In genomic region chr2:31381292-31381846, GRCm38 (mm10) we compare ENCODE assay signal across 8 mouse cellular contexts.
DNase-seq lines count a peak whose midpoint lies in the region; ATAC-seq and TF ChIP-seq lines count a peak whose summit lies in the region.

No protein-coding gene starts in this region.

- H3K27me3 ChIP-seq in heart, adult 2 months (ENCODE audit: control insufficient read depth, insufficient read depth, low read length), result no peaks in the 10 kb centered on the region
- peaks cover 66% of the 10 kb centered on the region for H3K27me3 ChIP-seq in heart, embryonic 12.5 days (replicated peaks)
- no peaks in the 10 kb centered on the region for H3K27me3 ChIP-seq in embryonic facial prominence, embryonic 11.5 days (ENCODE audit: control insufficient read depth, insufficient read depth, low read length)
- no peaks in the 10 kb centered on the region; the same call in 1 of the 2 replicates for H3K27me3 ChIP-seq in hindbrain, postnatal 0 days (ENCODE audit: insufficient read depth, low read length)
- no peaks in the 10 kb centered on the region for H3K27me3 ChIP-seq in midbrain, embryonic 11.5 days (ENCODE audit: control insufficient read depth, insufficient read depth, low read length)
- no peaks in the 10 kb centered on the region for H3K27me3 ChIP-seq in spleen, adult 2 months (ENCODE audit: control insufficient read depth, insufficient read depth, low read length)

- intact Hi-C loops in heart, adult 2 months (cut with DNase I), result loop anchor here (2.0 to 5.0 kb wide), 2 partner anchors 79 to 189 kb away; no protein-coding TSS in a partner anchor
- intact Hi-C loops in left cerebral cortex, adult 2 months (cut with DNase I), result loop anchor here (1.0 to 5.0 kb wide), 4 partner anchors 69 to 187 kb away; partner anchors contain the start of gene Hmcn2

- no peak overlapping the region for H3K4me3 ChIP-seq in heart, adult 2 months
- H3K4me3 ChIP-seq in heart, embryonic 12.5 days, result no peak overlapping the region
- no peak overlapping the region for H3K4me3 ChIP-seq in embryonic facial prominence, embryonic 11.5 days (ENCODE audit: low read depth, low read length)
- no peak overlapping the region for H3K4me3 ChIP-seq in hindbrain, postnatal 0 days (ENCODE audit: low read length)
- no peak overlapping the region for H3K4me3 ChIP-seq in left cerebral cortex, adult 2 months
- no peak overlapping the region for H3K4me3 ChIP-seq in midbrain, embryonic 11.5 days (ENCODE audit: low read depth, low read length)
- no peak overlapping the region for H3K4me3 ChIP-seq in spleen, adult 2 months (ENCODE audit: extremely low read depth, insufficient read depth, insufficient read length)

- no peaks in the 10 kb centered on the region for H3K36me3 ChIP-seq in heart, adult 2 months (ENCODE audit: control insufficient read depth, insufficient read depth, low read length)
- H3K36me3 ChIP-seq in heart, embryonic 12.5 days, result no peaks in the 10 kb centered on the region
- no peaks in the 10 kb centered on the region for H3K36me3 ChIP-seq in embryonic facial prominence, embryonic 11.5 days (replicated peaks; ENCODE audit: control insufficient read depth, insufficient read depth, low read depth, low read length)
- H3K36me3 ChIP-seq in hindbrain, postnatal 0 days (ENCODE audit: insufficient read depth, low read length), result no peaks in the 10 kb centered on the region
- no peaks in the 10 kb centered on the region for H3K36me3 ChIP-seq in midbrain, embryonic 11.5 days (ENCODE audit: control insufficient read depth, insufficient read depth, low read length)
- H3K36me3 ChIP-seq in spleen, adult 2 months (ENCODE audit: control insufficient read depth, insufficient read depth, low read length), result no peaks in the 10 kb centered on the region

- H3K27ac ChIP-seq in heart, adult 2 months, result no peak overlapping the region
- H3K27ac ChIP-seq in heart, embryonic 12.5 days (ENCODE audit: poor library complexity, severe bottlenecking), result no peak overlapping the region
- H3K27ac ChIP-seq in embryonic facial prominence, embryonic 11.5 days (replicated peaks; ENCODE audit: low read depth, low read length), result no peak overlapping the region
- H3K27ac ChIP-seq in hindbrain, postnatal 0 days, result no peak overlapping the region
- H3K27ac ChIP-seq in left cerebral cortex, adult 2 months, result no peak overlapping the region
- H3K27ac ChIP-seq in midbrain, embryonic 11.5 days (ENCODE audit: low read depth, low read length), result no peak overlapping the region
- no peak overlapping the region for H3K27ac ChIP-seq in spleen, adult 2 months (ENCODE audit: insufficient read depth, low read length)

- 49% methylated on average over 4 of the region's 4 CpGs for WGBS in heart, adult 2 months
- WGBS in heart, embryonic 12.5 days, result 65% methylated on average over 4 of the region's 4 CpGs
- 63% methylated on average over 4 of the region's 4 CpGs for WGBS in embryonic facial prominence, embryonic 11.5 days
- WGBS in hindbrain, postnatal 0 days, result 30% methylated on average over 4 of the region's 4 CpGs
- 52% methylated on average over 4 of the region's 4 CpGs for WGBS in midbrain, embryonic 11.5 days
- WGBS in spleen, adult 2 months, result 48% methylated on average over 4 of the region's 4 CpGs

- TF ChIP-seq EP300 in heart, adult 2 months (IDR thresholded peaks at IDR 0.05; ENCODE audit: insufficient read depth, low read depth, low read length), result no peak

- no peak for TF ChIP-seq POLR2A in heart, adult 2 months (IDR thresholded peaks at IDR 0.05; ENCODE audit: insufficient read depth, low read depth, low read length)
- no peak for TF ChIP-seq POLR2A in spleen, adult 2 months (IDR thresholded peaks at IDR 0.05; ENCODE audit: low read depth, low read length)

- no peaks in the 10 kb centered on the region for H3K9me3 ChIP-seq in heart, embryonic 12.5 days (replicated peaks)
- H3K9me3 ChIP-seq in embryonic facial prominence, embryonic 11.5 days (replicated peaks; ENCODE audit: control insufficient read depth, low read length), result no peaks in the 10 kb centered on the region
- H3K9me3 ChIP-seq in hindbrain, postnatal 0 days (ENCODE audit: low read length), result no peaks in the 10 kb centered on the region
- H3K9me3 ChIP-seq in midbrain, embryonic 11.5 days (ENCODE audit: control insufficient read depth, low read length), result no peaks in the 10 kb centered on the region

- no peak overlapping the region for H3K4me2 ChIP-seq in heart, embryonic 12.5 days
- H3K4me2 ChIP-seq in embryonic facial prominence, embryonic 11.5 days (ENCODE audit: low read depth, low read length), result no peak overlapping the region
- no peak overlapping the region for H3K4me2 ChIP-seq in hindbrain, postnatal 0 days (ENCODE audit: low read depth, low read length)
- H3K4me2 ChIP-seq in midbrain, embryonic 11.5 days, result no peak overlapping the region

- DNase-seq in heart, adult 2 months, result peak; percentile 35 to 39
- DNase-seq in adrenal gland, postnatal 36 days, result peak; percentile 45 to 49
- DNase-seq in embryonic facial prominence, embryonic 11.5 days (ENCODE audit: low spot score), result peak; percentile 74
- peak; percentile 84 for DNase-seq in hindbrain, postnatal 0 days (ENCODE audit: low spot score)
- DNase-seq in left cerebral cortex, adult 2 months (ENCODE audit: extremely low spot score in 1 of 2, low spot score in 2 of 2), result peak; percentile 48
- DNase-seq in midbrain, embryonic 11.5 days (ENCODE audit: low spot score, missing footprints), result peak; percentile 93
- DNase-seq in spleen, adult 2 months (ENCODE audit: low read depth in 1 of 2, low spot score in 2 of 2), result peak; percentile 7 to 28

- ATAC-seq in heart, embryonic 12.5 days (ENCODE audit: insufficient number of reproducible peaks, low FRiP score), result no peak
- ATAC-seq in embryonic facial prominence, embryonic 11.5 days (replicated peaks; ENCODE audit: insufficient number of reproducible peaks, low FRiP score, low TSS enrichment, low read depth), result peak; percentile 42; the same call in 1 of the 2 replicates
- ATAC-seq in hindbrain, postnatal 0 days, result peak; percentile 65
- ATAC-seq in midbrain, embryonic 11.5 days (ENCODE audit: low FRiP score), result 0 out of 2 replicates have a peak, but pooled peaks have one; percentile 46

- no peaks in the 10 kb centered on the region for H3K4me1 ChIP-seq in heart, adult 2 months (ENCODE audit: control insufficient read depth, insufficient read depth, low read length)
- no peaks in the 10 kb centered on the region for H3K4me1 ChIP-seq in heart, embryonic 12.5 days (replicated peaks)
- no peaks in the 10 kb centered on the region for H3K4me1 ChIP-seq in embryonic facial prominence, embryonic 11.5 days (ENCODE audit: control insufficient read depth, insufficient read depth, low read length)
- H3K4me1 ChIP-seq in hindbrain, postnatal 0 days (ENCODE audit: insufficient read depth, low read length), result no peaks in the 10 kb centered on the region
- no peaks in the 10 kb centered on the region for H3K4me1 ChIP-seq in midbrain, embryonic 11.5 days (ENCODE audit: control insufficient read depth, insufficient read depth, low read length)
- H3K4me1 ChIP-seq in spleen, adult 2 months (ENCODE audit: control insufficient read depth, insufficient read depth, insufficient read length), result no peaks in the 10 kb centered on the region

- peak; percentile 93 for TF ChIP-seq CTCF in heart, adult 2 months (IDR thresholded peaks at IDR 0.05)
- peak; percentile 96 for TF ChIP-seq CTCF in hindbrain, postnatal 0 days (IDR thresholded peaks at IDR 0.05; ENCODE audit: low read depth)
- peak; percentile 93 for TF ChIP-seq CTCF in left cerebral cortex, adult 2 months (IDR thresholded peaks at IDR 0.05)
- TF ChIP-seq CTCF in spleen, adult 2 months (IDR thresholded peaks at IDR 0.05; ENCODE audit: extremely low read depth, insufficient read depth, insufficient read length, insufficient replicate concordance), result peak; percentile 69; the same call in 1 of the 2 replicates

- no peak overlapping the region for H3K9ac ChIP-seq in heart, adult 2 months (ENCODE audit: low read depth, low read length)
- H3K9ac ChIP-seq in heart, embryonic 12.5 days, result no peak overlapping the region
- H3K9ac ChIP-seq in embryonic facial prominence, embryonic 11.5 days (replicated peaks; ENCODE audit: low read length), result no peak overlapping the region
- H3K9ac ChIP-seq in hindbrain, postnatal 0 days (replicated peaks; ENCODE audit: low read length), result no peak overlapping the region
- H3K9ac ChIP-seq in midbrain, embryonic 11.5 days (ENCODE audit: low read length), result no peak overlapping the region

- no peaks in the 10 kb centered on the region for H3K79me2 ChIP-seq in heart, adult 2 months (replicated peaks; ENCODE audit: control insufficient read depth, insufficient read depth, low read length)

Comparison
In these comparisons a context has a peak if more than half of its experiments do, and no peak if none do; other contexts are left out.
1. DNase-seq: peak in every context shown above with its lines; median percentile 93 in midbrain, embryonic 11.5 days; 84 in hindbrain, postnatal 0 days; 74 in embryonic facial prominence, embryonic 11.5 days; 48 in left cerebral cortex, adult 2 months; 47 in adrenal gland, postnatal 36 days; 37 in heart, adult 2 months; 18 in spleen, adult 2 months.